Mouse (Mus musculus): Measurements from ENCODE around the gene Flywch2. TPM values are rescaled to one million over a fixed set of nuclear protein-coding genes. Genes with fewer than 3 reads are reported as not detected.

The Flywch2 gene
- polyA plus RNA-seq, 1 experiment from 2014 or later: 4.8 TPM

- ATAC-seq (replicated peaks; ENCODE audit: insufficient number of reproducible peaks, insufficient read depth, low FRiP score, low read depth): peak; percentile 85
- Histone ChIP-seq H3K36me3 (peaks cover 3% of the 10 kb centered on the region; the same call in 1 of the 2 replicates), H3K9ac (peak overlapping the region; percentile 74), H3K27ac (peak overlapping the region; percentile 69), H3K4me3 (peak overlapping the region; percentile 75), H3K4me1 (replicated peaks) (peaks cover 48% of the 10 kb centered on the region), H3K9me3 (replicated peaks) (no peaks in the 10 kb centered on the region), H3K27me3 (peaks cover 55% of the 10 kb centered on the region), H3K4me2 (peak overlapping the region; percentile 99)
- under 1% methylated on average over 45 of the region's 46 CpGs for WGBS
Measured at GRCm38 (mm10) chr17:23740136-23740584, 45.7 kb downstream of the Flywch2 start.

- Histone ChIP-seq H3K4me2 (peak overlapping the region; percentile 99), H3K36me3 (peaks cover 3% of the 10 kb centered on the region; the same call in 1 of the 2 replicates), H3K4me3 (peak overlapping the region; percentile 75), H3K27ac (peak overlapping the region; percentile 69), H3K27me3 (peaks cover 48% of the 10 kb centered on the region), H3K9me3 (replicated peaks) (no peaks in the 10 kb centered on the region), H3K9ac (peak overlapping the region; percentile 74), H3K4me1 (replicated peaks) (peaks cover 41% of the 10 kb centered on the region)
- peak; percentile 15 for ATAC-seq (replicated peaks; ENCODE audit: insufficient number of reproducible peaks, insufficient read depth, low FRiP score, low read depth)
- WGBS: 2% methylated on average over 48 of the region's 48 CpGs
Measured at GRCm38 (mm10) chr17:23739202-23740135, 46.4 kb downstream of the Flywch2 start.

GRCm38 (mm10) chr17:23738836-23739201 is 47.1 kb downstream of the Flywch2 start:
- H3K36me3 ChIP-seq: peaks cover 3% of the 10 kb centered on the region; the same call in 1 of the 2 replicates
- peaks cover 42% of the 10 kb centered on the region for H3K27me3 ChIP-seq
- peaks cover 40% of the 10 kb centered on the region for H3K4me1 ChIP-seq (replicated peaks)
- H3K4me2 ChIP-seq: peak overlapping the region; percentile 99
- peak overlapping the region; percentile 75 for H3K4me3 ChIP-seq
- 0 out of 2 replicates have a peak overlapping the region, but pooled peaks have one; percentile 13 for H3K27ac ChIP-seq
- ATAC-seq (replicated peaks; ENCODE audit: insufficient number of reproducible peaks, insufficient read depth, low FRiP score, low read depth): no peak
- 51% methylated on average over 2 of the region's 2 CpGs for WGBS
- H3K9ac ChIP-seq: peak overlapping the region; percentile 74
- no peaks in the 10 kb centered on the region for H3K9me3 ChIP-seq (replicated peaks)

- H3K4me2 ChIP-seq: no peak overlapping the region
- H3K4me1 ChIP-seq (replicated peaks): peaks cover 39% of the 10 kb centered on the region
- no peaks in the 10 kb centered on the region for H3K9me3 ChIP-seq (replicated peaks)
- no peak overlapping the region for H3K9ac ChIP-seq
- ATAC-seq (replicated peaks; ENCODE audit: insufficient number of reproducible peaks, insufficient read depth, low FRiP score, low read depth): no peak
- H3K27ac ChIP-seq: no peak overlapping the region
- no peak overlapping the region for H3K4me3 ChIP-seq
- H3K36me3 ChIP-seq: peaks cover 3% of the 10 kb centered on the region; the same call in 1 of the 2 replicates
- WGBS: 64% methylated on average over 15 of the region's 15 CpGs
- peaks cover 31% of the 10 kb centered on the region for H3K27me3 ChIP-seq
Measured at GRCm38 (mm10) chr17:23737493-23738445, 48.1 kb downstream of the Flywch2 start.

GRCm38 (mm10) chr17:23734341-23734740 is 51.5 kb downstream of the Flywch2 start:
- Histone ChIP-seq H3K27me3 (peaks cover 8% of the 10 kb centered on the region; the same call in 1 of the 2 replicates), H3K9ac (no peak overlapping the region), H3K4me1 (replicated peaks) (peaks cover 13% of the 10 kb centered on the region), H3K4me2 (no peak overlapping the region), H3K27ac (no peak overlapping the region), H3K4me3 (no peak overlapping the region), H3K9me3 (replicated peaks) (no peaks in the 10 kb centered on the region), H3K36me3 (peaks cover 3% of the 10 kb centered on the region; the same call in 1 of the 2 replicates)
- ATAC-seq (replicated peaks; ENCODE audit: insufficient number of reproducible peaks, insufficient read depth, low FRiP score, low read depth): 0 out of 2 replicates have a peak, but pooled peaks have one; percentile 5
- 41% methylated on average over 1 of the region's 1 CpGs for WGBS

GRCm38 (mm10) chr17:23730441-23730840 is 55.4 kb downstream of the Flywch2 start:
- no peak for ATAC-seq (replicated peaks; ENCODE audit: insufficient number of reproducible peaks, insufficient read depth, low FRiP score, low read depth)
- no peak overlapping the region for H3K27ac ChIP-seq
- no peaks in the 10 kb centered on the region for H3K27me3 ChIP-seq
- no peak overlapping the region for H3K4me3 ChIP-seq
- H3K9ac ChIP-seq: no peak overlapping the region
- WGBS: 45% methylated on average over 1 of the region's 1 CpGs
- H3K4me1 ChIP-seq (replicated peaks): peaks cover 13% of the 10 kb centered on the region
- no peaks in the 10 kb centered on the region for H3K36me3 ChIP-seq
- H3K4me2 ChIP-seq: no peak overlapping the region
- no peaks in the 10 kb centered on the region for H3K9me3 ChIP-seq (replicated peaks)

Small RNA genes lying within 50 kb of the gene (microRNA-seq; reads per million reads assigned to microRNA genes)
- gene Mir5125: 1.5 reads per million

Other genes starting within 250 kb of the Flywch2 start
- 10.9 and 14.4 TPM in 2 replicates for gene Zfp213, start 221.8 kb downstream of the Flywch2 start, polyA plus RNA-seq (2015; fragmentation: Nextera tagmentation; extraction: Ambion mirVana)
- 6.7 and 8.3 TPM in 2 replicates for gene Zfp13, start 186.6 kb downstream of the Flywch2 start, polyA plus RNA-seq (2015; fragmentation: Nextera tagmentation; extraction: Ambion mirVana)
- gene Zscan10, start 185.2 kb downstream of the Flywch2 start, polyA plus RNA-seq (2015; fragmentation: Nextera tagmentation; extraction: Ambion mirVana): 0.06 TPM in 1 of 2 replicates, not detected in the other
- 0.38 and 0.48 TPM in 2 replicates for gene Mmp25, start 140.8 kb downstream of the Flywch2 start, polyA plus RNA-seq (2015; fragmentation: Nextera tagmentation; extraction: Ambion mirVana)
- 0.35 and 0.39 TPM in 2 replicates for gene Bicdl2, start 125.6 kb downstream of the Flywch2 start, polyA plus RNA-seq (2015; fragmentation: Nextera tagmentation; extraction: Ambion mirVana)
- gene Hcfc1r1, start 112.5 kb downstream of the Flywch2 start, polyA plus RNA-seq (2015; fragmentation: Nextera tagmentation; extraction: Ambion mirVana): 226 and 282 TPM in 2 replicates
- 29.4 and 36.8 TPM in 2 replicates for gene Thoc6, start 112.2 kb downstream of the Flywch2 start, polyA plus RNA-seq (2015; fragmentation: Nextera tagmentation; extraction: Ambion mirVana)
- gene Tnfrsf12a, start 108.6 kb downstream of the Flywch2 start, polyA plus RNA-seq (2015; fragmentation: Nextera tagmentation; extraction: Ambion mirVana): 107 and 116 TPM in 2 replicates
- 4.5 and 12.9 TPM in 2 replicates for gene Cldn6, start 106.8 kb downstream of the Flywch2 start, polyA plus RNA-seq (2015; fragmentation: Nextera tagmentation; extraction: Ambion mirVana)
- 0.09 and 0.68 TPM in 2 replicates for gene Cldn9, start 102.1 kb downstream of the Flywch2 start, polyA plus RNA-seq (2015; fragmentation: Nextera tagmentation; extraction: Ambion mirVana)
- gene 1520401A03Rik, start 63.3 kb downstream of the Flywch2 start, polyA plus RNA-seq (2015; fragmentation: Nextera tagmentation; extraction: Ambion mirVana): not detected in 2 replicates
- gene Pkmyt1, start 59.7 kb downstream of the Flywch2 start, polyA plus RNA-seq (2015; fragmentation: Nextera tagmentation; extraction: Ambion mirVana): 22.4 and 37.6 TPM in 2 replicates
- 13.5 and 18.7 TPM in 2 replicates for gene Paqr4, start 45.2 kb downstream of the Flywch2 start, polyA plus RNA-seq (2015; fragmentation: Nextera tagmentation; extraction: Ambion mirVana)
- gene Kremen2, start 40.2 kb downstream of the Flywch2 start, polyA plus RNA-seq (2015; fragmentation: Nextera tagmentation; extraction: Ambion mirVana): 0.28 and 3.3 TPM in 2 replicates
- 36.5 and 47.5 TPM in 2 replicates for gene Flywch1, start 14.5 kb downstream of the Flywch2 start, polyA plus RNA-seq (2015; fragmentation: Nextera tagmentation; extraction: Ambion mirVana)
- 315 and 320 TPM in 2 replicates for gene Srrm2, start 4.5 kb upstream of the Flywch2 start, polyA plus RNA-seq (2015; fragmentation: Nextera tagmentation; extraction: Ambion mirVana)
- gene Elob, start 43.1 kb upstream of the Flywch2 start, polyA plus RNA-seq (2015; fragmentation: Nextera tagmentation; extraction: Ambion mirVana): 782 and 921 TPM in 2 replicates
- gene Prss33, start 50.0 kb upstream of the Flywch2 start, polyA plus RNA-seq (2015; fragmentation: Nextera tagmentation; extraction: Ambion mirVana): 0.13 TPM in 1 of 2 replicates, not detected in the other
- gene Prss32, start 57.8 kb upstream of the Flywch2 start, polyA plus RNA-seq (2015; fragmentation: Nextera tagmentation; extraction: Ambion mirVana): not detected in 2 replicates
- gene Prss41, start 58.1 kb upstream of the Flywch2 start, polyA plus RNA-seq (2015; fragmentation: Nextera tagmentation; extraction: Ambion mirVana): 0.06 and 0.33 TPM in 2 replicates
- not detected in 2 replicates for gene Prss21, start 82.0 kb upstream of the Flywch2 start, polyA plus RNA-seq (2015; fragmentation: Nextera tagmentation; extraction: Ambion mirVana)
- gene Dcpp1, start 94.8 kb upstream of the Flywch2 start, polyA plus RNA-seq (2015; fragmentation: Nextera tagmentation; extraction: Ambion mirVana): not detected in 2 replicates
- gene Dcpp2, start 94.8 kb upstream of the Flywch2 start, polyA plus RNA-seq (2015; fragmentation: Nextera tagmentation; extraction: Ambion mirVana): not detected in 2 replicates
- gene Dcpp3, start 131.4 kb upstream of the Flywch2 start, polyA plus RNA-seq (2015; fragmentation: Nextera tagmentation; extraction: Ambion mirVana): not detected in 2 replicates
- not detected in 2 replicates for gene Sbp, start 155.6 kb upstream of the Flywch2 start, polyA plus RNA-seq (2015; fragmentation: Nextera tagmentation; extraction: Ambion mirVana)
- gene Sbpl, start 169.2 kb upstream of the Flywch2 start, polyA plus RNA-seq (2015; fragmentation: Nextera tagmentation; extraction: Ambion mirVana): not detected in 2 replicates
- gene Prss30, start 194.5 kb upstream of the Flywch2 start, polyA plus RNA-seq (2015; fragmentation: Nextera tagmentation; extraction: Ambion mirVana): 0.34 TPM in 1 of 2 replicates, not detected in the other
- gene Prss22, start 212.0 kb upstream of the Flywch2 start, polyA plus RNA-seq (2015; fragmentation: Nextera tagmentation; extraction: Ambion mirVana): 0.13 TPM in 1 of 2 replicates, not detected in the other